Mouse (Mus musculus) ovary, postnatal 36 days (tissue): ENCODE data around the gene Ldb1.
"Not testable (repeated sequence)": the region's sequence is repeated elsewhere in the genome, so short reads cannot be mapped to it uniquely, and the experiment has no call there.

Experiments
- DNase-seq: peaks from one replicate; pipeline ENCODE4 v3.0.0; 2022; ENCODE audit warnings: low spot score, mixed read lengths

Ldb1 gene

DNA sequence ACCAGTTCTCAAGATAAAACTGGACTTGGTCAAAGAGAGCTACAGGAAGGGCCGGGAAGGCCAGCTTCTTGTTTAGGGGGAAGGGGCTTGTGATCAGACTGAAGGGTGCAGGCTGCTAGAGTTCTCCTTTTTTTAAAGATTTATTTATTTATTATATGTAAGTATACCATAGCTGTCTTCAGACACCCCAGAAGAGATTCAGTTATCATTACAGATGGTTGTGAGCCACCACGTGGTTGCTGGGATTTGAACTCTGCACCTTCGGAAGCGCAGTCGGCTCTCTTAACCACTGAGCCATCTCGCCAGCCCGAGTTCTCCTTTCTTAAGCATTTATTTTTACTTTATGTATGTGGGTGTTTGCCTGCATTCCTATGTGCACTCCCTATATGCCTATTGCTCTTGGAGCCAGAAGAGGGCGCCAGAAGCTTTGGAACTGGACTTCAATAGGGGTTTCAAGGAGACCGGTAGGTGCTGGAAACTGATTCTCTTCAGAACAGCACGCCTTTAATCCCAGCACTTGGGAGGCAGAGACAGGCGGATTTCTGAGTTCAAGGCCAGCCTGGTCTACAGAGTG lies 16.2 kb downstream of the Ldb1 start:
- DNase-seq: no peak

DNA sequence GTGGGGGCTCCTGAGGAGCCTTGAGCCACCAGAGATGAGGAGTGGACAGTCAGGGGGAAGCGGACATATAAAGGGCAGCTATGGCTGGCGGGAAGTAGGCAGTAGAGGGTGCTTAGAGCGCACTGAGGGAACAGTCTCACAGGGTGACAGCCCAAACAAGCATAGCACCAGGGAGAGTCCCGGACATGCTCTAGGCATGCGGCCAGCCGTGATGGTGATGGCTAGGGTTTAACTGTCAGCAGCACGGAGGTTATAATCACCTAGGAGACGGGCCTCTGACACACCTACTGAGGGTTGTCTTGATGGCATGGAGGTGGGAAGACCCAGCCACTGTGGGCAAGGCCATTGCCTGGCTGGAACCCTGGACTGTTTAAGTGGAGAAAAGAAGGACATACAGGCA lies 18.4 kb downstream of the Ldb1 start:
- DNase-seq: no peak

DNA sequence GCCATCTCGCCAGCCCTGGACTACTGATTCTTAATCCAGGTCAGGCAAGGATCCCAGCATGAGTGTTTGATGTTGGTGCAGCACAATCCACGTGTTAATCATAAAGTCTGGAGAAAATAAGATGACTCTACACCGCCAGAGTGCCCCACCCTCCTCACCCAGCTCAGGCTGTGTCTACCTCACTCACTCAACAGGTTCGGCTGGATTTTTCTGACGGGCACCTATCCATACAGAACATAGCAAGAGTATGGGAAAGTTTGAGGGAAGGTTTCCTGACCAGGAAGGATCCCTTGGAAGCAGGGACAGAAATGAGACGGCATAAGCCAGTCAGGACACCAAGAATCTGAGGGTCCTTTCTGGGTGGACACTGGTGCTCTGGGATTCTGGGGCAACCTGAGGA lies 20.1 kb downstream of the Ldb1 start:
- no peak for DNase-seq

DNA sequence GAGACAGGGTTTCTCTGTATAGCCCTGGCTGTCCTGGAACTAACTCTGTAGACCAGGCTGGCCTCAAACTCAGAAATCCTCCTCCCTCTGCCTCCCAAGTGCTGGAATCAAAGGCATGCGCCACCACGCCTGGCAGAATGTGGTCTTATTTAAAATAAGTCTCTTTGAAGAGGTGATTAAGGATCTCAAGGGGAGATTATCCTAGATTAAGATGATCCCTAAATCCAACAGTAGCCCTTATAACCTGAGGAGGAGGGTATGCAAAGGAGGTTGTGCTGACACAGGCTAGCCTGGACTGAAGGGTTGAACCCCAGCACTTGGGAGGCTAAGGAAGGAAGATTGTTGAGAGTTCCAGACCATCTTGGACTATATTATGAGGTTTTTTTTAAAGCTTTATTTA lies 29.0 kb downstream of the Ldb1 start:
- no peak for DNase-seq

DNA sequence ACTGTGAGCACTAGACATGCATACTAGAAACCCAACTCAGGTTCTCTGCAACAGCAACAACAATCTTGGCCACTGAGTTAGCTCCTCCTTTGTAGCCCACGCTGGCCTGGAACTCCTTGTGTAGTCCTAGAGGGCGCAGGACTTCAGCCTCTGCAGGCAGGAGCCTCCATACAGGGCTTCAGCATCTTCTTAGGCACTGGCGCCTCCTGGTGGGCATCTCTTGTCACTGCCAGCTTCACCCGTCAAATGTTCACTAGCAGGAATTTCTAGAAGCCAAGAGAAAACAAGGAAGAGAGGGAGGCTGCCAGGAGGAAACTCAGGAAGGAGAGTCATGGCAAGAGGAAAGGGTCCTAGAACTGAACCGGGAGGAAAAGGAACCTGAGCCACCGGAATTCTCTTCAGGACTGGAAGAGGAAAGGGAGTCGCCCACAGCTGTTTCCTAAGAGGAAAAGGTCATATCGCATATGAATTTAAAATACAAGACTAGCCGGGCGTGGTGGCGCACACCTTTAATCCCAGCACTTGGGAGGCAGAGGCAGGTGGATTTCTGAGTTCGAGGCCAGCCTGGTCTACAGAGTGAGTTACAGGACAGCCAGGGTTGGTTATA lies 30.3 kb downstream of the Ldb1 start:
- peak; percentile 88 for DNase-seq

DNA sequence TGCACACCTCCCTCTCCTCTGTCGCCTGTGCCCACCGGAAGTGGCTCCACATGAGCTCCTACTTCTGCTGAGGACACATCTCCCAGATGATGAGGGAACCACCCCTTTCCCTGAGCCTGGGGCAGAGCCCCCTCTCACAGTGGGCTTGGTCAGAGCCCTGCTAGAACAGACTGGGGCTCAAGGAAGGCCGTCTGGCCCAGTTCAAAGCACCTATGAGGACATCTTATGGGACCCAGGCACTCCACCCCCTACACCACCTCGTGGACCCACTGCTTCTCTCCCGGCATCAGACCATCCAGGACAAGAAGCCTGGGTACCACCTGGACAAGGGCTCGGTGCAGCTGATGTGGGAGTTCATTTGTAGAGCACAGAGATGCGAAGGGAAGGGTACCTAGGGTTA lies 39.3 kb downstream of the Ldb1 start:
- DNase-seq: no peak

DNA sequence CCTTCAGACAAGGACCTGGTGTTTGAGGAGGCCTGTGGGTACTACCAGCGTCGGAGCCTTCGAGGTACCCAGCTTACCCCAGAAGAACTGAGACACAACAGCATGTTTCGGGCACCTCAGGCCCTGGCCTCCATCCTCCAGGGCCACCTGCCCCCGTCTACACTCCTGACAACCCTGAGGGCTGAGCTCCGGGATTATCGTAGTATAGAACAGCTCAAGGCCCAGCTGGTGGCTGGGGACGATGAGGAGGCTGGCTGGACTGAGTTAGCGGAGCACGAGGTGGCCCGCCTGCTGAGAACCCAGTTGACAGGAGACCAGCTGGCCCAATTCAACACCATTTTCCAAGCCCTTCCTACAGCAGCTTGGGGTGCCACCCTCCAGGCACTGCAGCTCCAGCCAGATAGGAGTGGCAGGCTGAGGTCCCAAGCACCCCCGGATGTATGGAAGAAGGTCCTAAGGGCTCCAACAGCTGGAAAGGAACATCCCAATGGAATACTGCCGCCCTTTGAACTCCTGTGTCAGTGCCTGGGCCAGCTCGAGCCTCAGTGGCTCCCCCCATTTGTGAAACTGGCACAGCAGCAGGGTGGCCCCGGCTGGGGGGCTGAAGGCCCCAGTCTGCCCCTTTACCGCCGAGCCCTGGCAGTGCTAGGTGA lies 40.1 kb downstream of the Ldb1 start:
- no peak for DNase-seq

DNA sequence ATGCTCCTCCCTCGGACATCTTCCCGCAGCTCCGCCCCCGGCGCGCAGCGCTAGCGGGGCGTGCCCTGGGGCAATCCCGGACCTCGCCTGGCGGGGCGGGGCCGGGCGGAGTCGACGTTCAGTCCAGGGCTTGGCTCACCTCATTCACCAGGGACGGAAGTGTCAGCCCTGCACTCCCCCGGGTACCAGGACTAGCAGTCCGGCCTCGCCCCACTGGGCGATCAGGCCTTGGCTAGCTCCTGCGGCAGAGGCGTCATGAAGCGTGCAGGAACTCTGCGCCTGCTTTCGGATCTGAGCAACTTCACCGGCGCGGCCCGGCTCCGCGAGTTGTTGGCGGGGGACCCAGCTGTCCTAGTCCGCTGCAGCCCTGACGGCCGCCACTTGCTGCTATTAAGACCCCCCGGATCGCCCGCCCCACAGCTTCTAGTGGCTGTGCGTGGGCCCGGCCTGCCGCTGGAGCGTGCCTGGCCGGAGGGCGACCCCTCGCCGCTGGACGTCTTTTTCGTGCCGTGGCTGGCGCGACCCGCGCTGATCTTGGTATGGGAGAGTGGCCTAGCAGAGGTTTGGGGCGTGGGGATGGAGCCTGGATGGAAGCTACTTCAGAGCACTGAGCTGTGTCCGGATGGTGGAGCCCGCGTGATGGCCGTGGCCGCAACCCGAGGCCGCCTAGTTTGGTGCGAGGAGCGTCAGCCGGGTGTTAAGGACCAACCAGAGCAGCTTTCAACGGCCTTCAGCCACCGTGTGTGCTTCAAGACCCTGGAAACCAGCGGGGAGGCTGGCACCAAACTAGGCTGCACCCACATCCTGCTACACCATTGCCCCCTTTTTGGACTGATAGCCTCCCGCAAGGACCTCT lies 41.4 kb downstream of the Ldb1 start, which contains the start of gene Hps6:
TSS of gene Hps6 (plus strand) at position 138 of the 856 bp plus-strand sequence.
- DNase-seq: peak; percentile 90

DNA sequence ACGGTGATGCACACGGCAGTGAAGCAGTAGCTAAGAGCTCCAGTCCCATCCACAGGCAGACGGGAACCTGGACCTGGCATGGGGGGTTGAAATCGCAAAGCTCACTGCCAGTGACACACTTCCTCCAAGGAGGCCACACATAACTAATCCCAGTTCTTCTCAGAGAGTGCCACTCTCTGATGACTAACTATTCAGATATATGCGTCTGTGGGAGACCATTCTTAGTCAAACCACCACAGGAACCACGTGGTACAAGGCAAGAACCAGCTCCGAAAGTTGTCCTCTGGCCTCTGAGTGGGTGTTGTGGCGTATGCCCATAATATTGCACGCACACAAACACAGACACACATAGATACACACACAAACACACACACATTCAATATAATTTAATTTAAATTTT lies 42.7 kb downstream of the Ldb1 start:
- DNase-seq: no peak

DNA sequence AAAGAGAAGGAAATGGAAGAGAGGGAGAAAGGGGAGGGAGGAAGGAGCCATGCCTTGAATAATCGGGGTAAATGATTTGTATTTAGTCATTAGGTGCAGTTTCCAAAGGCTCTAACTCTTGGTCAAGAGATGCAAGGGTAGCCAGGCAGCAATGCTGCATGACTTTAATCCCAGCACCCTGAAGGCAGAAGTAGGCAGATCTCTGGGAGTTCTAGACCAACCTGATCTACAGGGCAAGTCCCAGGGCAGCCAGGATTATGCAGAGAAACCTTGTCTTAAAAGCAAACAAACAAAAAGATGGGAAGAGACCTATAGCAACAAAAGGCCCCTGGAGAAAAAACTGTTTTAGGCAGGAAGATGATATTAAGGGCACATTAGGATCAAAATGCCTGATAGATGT lies 45.6 kb downstream of the Ldb1 start:
- DNase-seq: no peak

DNA sequence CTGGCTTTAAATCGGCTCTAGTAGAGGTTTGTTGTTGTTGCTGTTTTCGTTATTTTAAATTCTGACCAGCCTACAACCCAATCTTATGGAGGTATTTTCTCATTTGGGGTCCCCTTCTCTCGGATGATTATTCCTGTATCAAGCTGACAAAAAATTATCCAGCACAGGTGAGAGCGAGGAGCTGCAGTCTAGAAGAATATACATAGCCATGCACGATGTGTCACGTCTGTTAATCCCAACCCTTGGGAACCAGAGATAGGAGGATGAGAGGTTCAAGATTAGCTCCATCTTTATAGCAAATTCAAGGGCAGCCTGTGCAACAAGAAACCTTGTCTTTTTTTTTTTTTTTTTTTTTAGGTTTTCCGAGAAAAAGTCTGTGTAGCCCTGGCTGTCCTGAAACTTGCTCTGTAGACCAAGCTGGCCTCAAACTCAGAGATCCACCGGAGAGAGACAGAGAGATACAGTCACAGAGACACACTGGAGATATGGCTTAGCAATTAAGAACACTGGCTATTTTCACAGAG lies 46.3 kb downstream of the Ldb1 start:
- DNase-seq: no peak

DNA sequence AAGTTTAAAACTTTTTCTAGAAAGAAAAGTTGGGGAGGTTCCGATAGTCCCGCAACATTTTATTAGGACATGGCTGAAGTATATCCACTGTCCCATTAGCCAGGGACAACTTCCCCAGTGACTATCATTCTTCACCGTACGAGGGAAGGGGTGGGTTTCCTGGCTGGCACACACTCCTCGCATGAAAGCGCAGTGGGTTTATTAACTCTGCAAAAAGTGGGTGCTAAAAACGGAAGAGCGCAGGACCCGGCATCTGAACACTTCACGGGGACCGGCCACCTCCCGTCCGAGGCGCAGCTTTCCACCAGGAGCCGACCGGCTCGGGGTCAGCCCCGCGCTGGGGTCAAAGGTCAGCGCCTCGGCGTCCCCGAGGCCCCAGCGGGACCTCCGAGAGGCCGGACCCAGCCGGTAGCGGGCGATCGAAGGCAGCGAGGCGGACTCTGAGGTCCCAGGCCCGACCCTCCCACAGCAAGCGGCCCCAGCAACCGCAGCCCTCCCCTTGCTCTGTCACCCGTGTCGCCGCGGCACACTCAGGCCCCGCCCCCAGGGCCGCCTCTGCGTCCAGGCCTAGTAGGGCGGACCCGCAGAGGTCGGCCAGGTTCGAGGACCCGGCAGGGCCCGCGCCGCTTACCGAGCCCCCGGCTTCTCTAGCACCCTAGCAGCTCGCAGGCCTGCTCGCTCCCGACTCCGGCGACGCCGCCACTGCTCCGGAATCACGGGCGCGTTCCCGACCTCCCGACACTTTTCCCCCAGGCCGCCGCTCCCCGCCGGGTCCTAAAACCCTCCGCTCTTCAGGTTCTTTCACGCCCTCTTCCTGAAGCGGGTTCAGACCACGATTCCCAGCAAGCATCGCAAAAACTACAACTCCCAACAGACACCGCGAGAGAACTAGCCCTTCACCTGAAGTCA lies 47.0 kb downstream of the Ldb1 start, which contains the start of gene Armh3:
TSS of gene Armh3 (minus strand) at position 704 of the 909 bp plus-strand sequence.
- DNase-seq: peak; percentile 89

DNA sequence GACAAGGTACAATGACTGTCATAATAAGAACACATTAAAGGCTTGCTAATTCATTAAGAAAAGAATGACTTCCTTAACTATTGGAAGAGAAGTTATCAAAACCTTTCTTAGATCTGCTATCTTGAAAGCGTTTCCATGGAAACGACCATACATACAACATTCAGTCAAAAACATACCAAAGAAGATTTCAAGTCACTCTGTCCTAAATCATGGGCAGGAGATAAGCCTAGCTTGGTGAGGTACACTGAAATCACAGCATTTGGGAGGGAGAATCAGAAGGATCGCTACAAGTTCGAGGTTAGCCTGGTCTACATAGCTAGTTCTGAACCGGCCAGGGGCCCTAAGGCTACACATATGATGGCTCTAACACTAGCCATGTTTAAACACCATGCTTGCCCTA lies 47.6 kb downstream of the Ldb1 start:
- DNase-seq: no peak

DNA sequence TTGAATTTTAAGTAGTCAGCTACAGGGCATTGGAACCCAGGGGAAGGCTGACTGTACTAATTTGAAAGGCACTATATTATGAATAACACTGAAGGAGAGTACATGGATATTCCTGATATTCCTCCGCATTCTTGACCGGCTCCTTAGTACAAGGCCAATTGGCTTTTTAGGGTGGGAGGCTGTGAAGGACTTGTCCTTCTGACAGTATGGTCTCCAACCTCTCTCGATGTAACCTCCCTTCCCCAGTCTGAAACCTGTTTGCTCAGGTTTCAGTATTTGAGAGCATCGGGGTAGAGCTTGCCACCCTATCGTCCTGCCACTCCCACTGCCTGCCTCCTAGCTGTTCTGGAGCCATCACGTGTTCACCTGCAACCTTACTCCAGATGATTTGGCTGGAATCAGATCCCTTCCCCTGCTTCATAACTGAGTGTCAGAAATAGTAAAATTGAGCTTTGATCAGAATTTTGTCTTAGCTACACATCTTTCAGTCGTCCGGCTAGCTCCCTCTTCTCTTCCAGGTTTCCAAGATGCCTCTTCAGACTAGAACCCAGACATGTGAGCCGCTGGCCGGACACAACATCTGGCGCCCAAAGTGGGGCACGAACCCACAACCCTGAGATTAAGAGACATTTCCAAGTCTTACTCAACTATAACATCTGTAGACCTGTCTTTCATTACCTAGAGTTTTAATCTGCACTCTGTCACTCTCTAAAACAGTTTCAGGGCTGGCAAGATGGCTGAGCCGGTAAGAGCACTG lies 50.9 kb downstream of the Ldb1 start:
- DNase-seq: no peak

DNA sequence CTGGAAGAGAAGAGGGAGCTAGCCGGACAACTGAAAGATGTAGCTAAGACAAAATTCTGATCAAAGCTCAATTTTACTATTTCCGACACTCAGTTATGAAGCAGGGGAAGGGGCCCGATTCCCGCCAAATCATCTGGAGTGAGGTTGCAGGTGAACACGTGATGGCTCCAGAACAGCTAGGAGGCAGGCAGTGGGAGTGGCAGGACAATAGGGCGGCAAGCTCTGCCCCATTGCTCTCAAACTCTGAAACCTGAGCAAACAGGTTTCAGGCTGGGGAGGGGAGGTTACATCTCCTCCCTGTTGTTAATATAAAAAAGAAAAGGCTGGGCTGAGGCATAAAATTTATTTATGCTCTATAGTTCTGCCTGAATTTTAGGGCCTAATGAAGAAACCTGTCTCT lies 51.6 kb downstream of the Ldb1 start:
- not testable (repeated sequence) for DNase-seq

DNA sequence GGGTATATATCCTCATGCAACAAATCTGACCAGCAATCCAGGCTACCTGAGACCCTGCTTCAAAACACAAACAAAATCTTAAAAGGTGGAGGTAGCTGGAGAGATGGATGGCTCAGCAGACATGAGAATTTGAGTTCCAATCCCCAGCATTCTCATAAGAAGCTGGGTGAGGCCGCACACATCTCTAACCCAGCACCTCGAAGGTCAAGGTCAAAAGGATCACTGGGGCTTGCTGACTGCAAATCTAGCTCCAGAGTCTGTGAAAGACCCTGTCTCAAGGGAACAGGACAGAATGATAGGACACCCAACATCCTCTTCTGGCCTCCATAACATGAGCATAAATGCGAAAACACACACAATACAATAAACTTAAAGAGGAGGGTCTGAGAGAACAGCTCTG lies 53.8 kb downstream of the Ldb1 start:
- DNase-seq: no peak

DNA sequence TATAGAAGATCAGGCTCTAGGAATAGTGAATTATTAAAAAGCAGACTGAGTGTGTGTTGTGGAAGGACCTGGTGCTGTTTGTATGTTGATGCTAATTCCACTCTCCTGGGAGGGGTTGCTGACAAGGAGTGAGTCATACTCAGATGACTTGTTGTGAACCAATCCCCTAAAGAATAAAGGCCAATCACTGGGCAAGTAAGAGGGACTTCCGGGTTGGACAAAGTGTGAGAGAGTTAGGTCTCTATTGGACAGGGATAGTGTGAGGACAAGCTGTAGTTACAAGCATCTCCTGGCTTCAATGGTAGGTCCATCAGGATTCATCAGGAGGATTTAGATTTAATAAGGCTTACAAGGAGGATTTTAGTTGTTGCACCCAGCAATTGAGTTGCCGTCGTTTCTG lies 56.8 kb downstream of the Ldb1 start:
- no peak for DNase-seq

DNA sequence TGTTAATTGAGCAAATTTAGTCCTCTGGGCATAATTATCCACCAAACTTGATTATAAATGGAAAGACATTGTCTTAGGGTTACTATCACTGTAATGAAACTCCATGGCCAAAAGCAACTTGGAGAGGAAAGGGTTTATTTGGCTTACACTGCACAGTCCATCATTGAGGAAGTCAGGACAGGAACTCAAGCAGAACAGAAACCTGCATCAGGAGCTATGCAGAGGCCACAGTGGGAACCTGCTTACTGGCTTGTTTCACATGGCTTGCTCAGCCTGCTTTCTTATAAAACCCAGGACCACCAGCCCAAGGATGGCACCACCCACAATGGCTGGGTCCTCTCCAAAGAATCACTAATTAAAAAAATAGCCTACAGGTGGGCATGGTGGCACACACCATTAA lies 60.6 kb downstream of the Ldb1 start:
- no peak for DNase-seq
